Mouse (Mus musculus) heart, adult 2 months (tissue): ENCODE measurements around the gene Wwox. TPM values are rescaled to one million over a fixed set of nuclear protein-coding genes. Genes with fewer than 3 reads are reported as not detected.
A peak's percentile ranks its signal among the peaks of the same experiment; 100 is the strongest.

Experiments
- DNase-seq, 2 experiments: peaks; one replicate each; pipeline ENCODE4 v3.0.0; 2021
- H3K27ac ChIP-seq: fragments of 200-600 bp; 2 replicates; pipeline ENCODE4 v1.8.1; 2022
- H3K27me3 ChIP-seq: fragments of 200-500 bp; 2 replicates; pipeline ENCODE4 v1.6.1; 2012; ENCODE audit warnings: mild to moderate bottlenecking, low read length, inconsistent platforms, mixed read lengths; ENCODE audit not compliant: control insufficient read depth, insufficient read depth
- H3K36me3 ChIP-seq: fragments of 200-500 bp; 2 replicates; pipeline ENCODE4 v1.6.1; 2012; ENCODE audit warnings: low read length, inconsistent platforms; ENCODE audit not compliant: control insufficient read depth, insufficient read depth
- H3K4me1 ChIP-seq: fragments of 200-500 bp; 2 replicates; pipeline ENCODE4 v1.6.1; 2011; ENCODE audit warnings: low read length; ENCODE audit not compliant: control insufficient read depth, insufficient read depth
- H3K4me3 ChIP-seq: fragments of 200-600 bp; 2 replicates; pipeline ENCODE4 v1.8.1; 2022
- H3K79me2 ChIP-seq: fragments of 200-500 bp; replicated peaks from 2 replicates; pipeline ENCODE4 v1.6.1; 2012; ENCODE audit warnings: mild to moderate bottlenecking, inconsistent platforms, low read length, moderate library complexity, mixed read lengths; ENCODE audit not compliant: control insufficient read depth, insufficient read depth
- H3K9ac ChIP-seq: fragments of 200-500 bp; 2 replicates; pipeline ENCODE4 v1.6.1; 2012; ENCODE audit warnings: low read depth, mild to moderate bottlenecking, control low read depth, inconsistent platforms, low read length, mixed read lengths
- CTCF ChIP-seq: fragments of 200-600 bp; IDR thresholded peaks from 2 replicates; pipeline ENCODE4 v1.8.1; 2022; ENCODE audit warnings: antibody characterized with exemption, mild to moderate bottlenecking, moderate library complexity
- EP300 ChIP-seq: fragments of 200-500 bp; IDR thresholded peaks from 2 replicates; pipeline ENCODE4 v1.6.1; 2011; ENCODE audit warnings: low read depth, low read length, control low read depth; ENCODE audit not compliant: insufficient read depth
- POLR2A ChIP-seq: fragments of 200-500 bp; IDR thresholded peaks from 2 replicates; pipeline ENCODE4 v1.6.1; 2011; ENCODE audit warnings: mild to moderate bottlenecking, low read depth, low read length, control low read depth; ENCODE audit not compliant: insufficient read depth
- WGBS: fragments of 180-500 bp; shearing (Covaris S2); methylation state at CpG from one replicate; pipeline ENCODE4 v1.1.7; 2018; 5-methylcytosine and 5-hydroxymethylcytosine counted together
- intact Hi-C: fragments of 180-260 bp; cut with DNase I; formaldehyde crosslinking; loops from one replicate; pipeline ENCODE4 v1.15.1; 2025
- polyA plus RNA-seq: library from polyadenylated mRNA; depleted of rRNA; stranded (reverse); fragments of >200 nt; gene quantifications from 2 replicates; pipeline ENCODE4 v1.2.3, GENCODE M21; 2012
- total RNA-seq, 2 experiments: library from RNA; stranded (reverse); gene quantifications; 2 replicates each; pipeline ENCODE4 v1.2.3; 2021

Wwox gene
- total and polyA plus RNA-seq, 3 experiments = 3.3 to 4.6 (median 4.6) TPM

DNA sequence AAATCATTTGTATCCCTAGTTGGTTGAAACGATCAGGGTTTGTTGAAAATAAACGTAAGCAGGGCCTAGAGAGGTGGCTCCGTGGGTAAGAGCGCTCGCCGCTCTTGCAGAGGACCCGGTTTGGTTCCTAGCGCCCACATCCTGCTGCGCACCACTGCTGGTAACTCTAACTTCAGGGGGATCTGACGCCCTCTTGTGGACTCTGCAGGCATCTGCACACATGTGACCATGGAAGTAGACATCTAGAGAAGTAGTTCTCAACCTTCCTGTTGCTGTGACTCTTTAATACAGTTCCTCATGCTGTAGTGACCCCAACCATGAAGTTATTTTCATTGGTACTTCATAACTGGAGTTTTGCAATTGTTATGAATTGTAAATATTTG is 29.7 kb downstream of the Wwox start:
- TF ChIP-seq CTCF = peak; percentile 17
- TF ChIP-seq EP300 = no peak
- no peak for DNase-seq
- no peaks in the 10 kb centered on the region for H3K36me3 ChIP-seq
- H3K27ac ChIP-seq = no peak overlapping the region
- intact Hi-C loops = no loop called here
- no peak overlapping the region for H3K9ac ChIP-seq
- no peaks in the 10 kb centered on the region for H3K79me2 ChIP-seq
- H3K4me1 ChIP-seq = no peaks in the 10 kb centered on the region
- whole genome bisulfite sequencing = 95% methylated on average over 10 of the region's 10 CpGs
- H3K27me3 ChIP-seq = no peaks in the 10 kb centered on the region
- no peak overlapping the region for H3K4me3 ChIP-seq

DNA sequence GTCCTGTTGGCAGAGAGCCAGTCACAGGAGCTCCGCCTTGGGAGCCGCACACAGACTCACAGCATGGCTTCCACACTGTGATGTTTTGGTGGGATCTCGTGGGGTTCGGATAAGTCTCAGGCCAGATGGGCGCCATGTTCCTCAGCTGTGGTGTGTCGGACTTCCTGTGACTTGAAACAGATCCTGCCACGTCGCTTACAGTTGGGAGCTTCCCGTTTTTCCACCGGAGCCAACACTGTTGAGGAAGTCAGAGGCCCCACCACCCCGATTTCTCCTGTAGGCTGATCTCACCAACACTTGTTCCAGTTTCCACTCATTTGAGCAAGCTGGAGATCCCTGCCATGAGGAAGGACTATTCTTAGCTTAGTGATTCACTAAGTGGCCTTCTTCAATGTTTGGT is 34.1 kb downstream of the Wwox start:
- Histone ChIP-seq H3K4me1 (no peaks in the 10 kb centered on the region), H3K27me3 (no peaks in the 10 kb centered on the region), H3K27ac (no peak overlapping the region), H3K9ac (no peak overlapping the region), H3K79me2 (no peaks in the 10 kb centered on the region), H3K4me3 (no peak overlapping the region), H3K36me3 (no peaks in the 10 kb centered on the region)
- WGBS = 63% methylated on average over 11 of the region's 11 CpGs
- peak in 1 of 2 experiments; percentile 15 for DNase-seq
- no peak for TF ChIP-seq POLR2A
- no peak for TF ChIP-seq CTCF
- intact Hi-C loops = no loop called here

DNA sequence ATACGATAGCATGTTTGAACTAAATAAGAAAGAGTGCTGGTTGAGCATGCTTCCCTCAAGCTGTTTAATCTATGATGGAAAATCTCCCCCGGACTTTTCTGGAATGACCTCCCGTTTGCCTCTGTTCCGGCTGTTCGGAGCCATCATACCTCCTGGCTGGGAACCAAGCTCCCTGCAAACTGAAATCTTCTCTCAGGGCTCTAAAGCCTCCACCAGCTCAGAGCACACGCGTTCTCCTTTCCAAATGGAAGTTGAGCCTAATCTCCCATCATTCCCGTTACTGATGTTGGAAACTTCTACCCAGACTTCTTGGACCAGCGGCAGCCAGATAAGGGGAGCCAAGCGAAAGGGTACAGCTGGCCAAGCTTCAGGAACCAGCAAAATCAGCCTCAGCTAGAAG is 37.5 kb downstream of the Wwox start:
- Histone ChIP-seq H3K9ac (no peak overlapping the region), H3K79me2 (no peaks in the 10 kb centered on the region), H3K27me3 (no peaks in the 10 kb centered on the region), H3K27ac (no peak overlapping the region), H3K4me1 (no peaks in the 10 kb centered on the region), H3K36me3 (no peaks in the 10 kb centered on the region), H3K4me3 (no peak overlapping the region)
- WGBS = 35% methylated on average over 10 of the region's 10 CpGs
- no peak for TF ChIP-seq POLR2A
- TF ChIP-seq EP300 = no peak
- no peak for TF ChIP-seq CTCF
- intact Hi-C loops = no loop called here
- no peak for DNase-seq

DNA sequence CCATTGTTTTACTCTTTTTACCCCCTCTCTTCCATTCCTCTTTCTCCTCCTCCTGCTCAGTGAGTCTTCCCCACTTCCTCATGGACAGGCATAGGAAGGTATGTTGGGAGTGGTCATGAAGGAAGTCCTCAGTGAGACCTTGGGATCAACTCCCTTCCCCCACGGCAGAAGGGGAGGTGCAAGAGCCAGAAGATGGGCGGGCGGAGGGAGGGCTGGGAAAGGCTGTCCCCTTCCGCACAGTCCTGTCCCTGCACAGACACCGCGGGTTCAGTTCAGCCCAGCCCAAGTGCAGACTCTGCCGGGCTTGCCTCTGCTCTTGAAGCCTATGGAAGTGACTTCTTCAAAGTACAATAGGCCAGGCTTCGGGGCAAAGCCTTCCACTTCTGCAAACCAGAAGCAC is 38.3 kb downstream of the Wwox start:
- DNase-seq = no peak
- H3K79me2 ChIP-seq = no peaks in the 10 kb centered on the region
- H3K9ac ChIP-seq = no peak overlapping the region
- intact Hi-C loops = no loop called here
- no peak for TF ChIP-seq EP300
- TF ChIP-seq POLR2A = no peak
- TF ChIP-seq CTCF = no peak
- no peaks in the 10 kb centered on the region for H3K36me3 ChIP-seq
- no peak overlapping the region for H3K4me3 ChIP-seq
- H3K27ac ChIP-seq = no peak overlapping the region
- no peaks in the 10 kb centered on the region for H3K27me3 ChIP-seq
- no peaks in the 10 kb centered on the region for H3K4me1 ChIP-seq
- 64% methylated on average over 8 of the region's 8 CpGs for WGBS

DNA sequence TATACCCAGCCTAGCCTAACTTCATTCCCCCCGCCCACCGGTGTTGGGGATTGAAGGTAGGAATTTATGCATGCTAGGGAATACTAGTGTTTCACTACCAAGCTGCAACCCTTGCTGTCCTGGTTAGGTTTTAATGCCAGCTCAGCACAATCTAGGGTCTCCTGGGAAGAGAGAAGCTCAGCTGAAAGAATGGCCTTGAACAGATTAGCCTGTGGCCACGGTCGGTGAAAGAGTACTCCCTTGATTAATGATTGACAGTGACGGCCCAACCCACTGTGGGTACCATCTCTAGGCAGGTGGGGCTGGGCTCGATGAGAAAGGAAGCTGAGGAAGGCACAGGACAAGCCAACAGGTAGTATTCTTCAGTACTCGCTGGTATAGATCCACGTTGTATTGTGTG is 40.3 kb downstream of the Wwox start:
- Histone ChIP-seq H3K4me1 (no peaks in the 10 kb centered on the region), H3K36me3 (no peaks in the 10 kb centered on the region), H3K9ac (no peak overlapping the region), H3K79me2 (no peaks in the 10 kb centered on the region), H3K27me3 (no peaks in the 10 kb centered on the region), H3K27ac (no peak overlapping the region), H3K4me3 (no peak overlapping the region)
- no peak for DNase-seq
- WGBS = 84% methylated on average over 8 of the region's 8 CpGs
- TF ChIP-seq POLR2A (no peak), CTCF (no peak), EP300 (no peak)
- intact Hi-C loops = no loop called here

DNA sequence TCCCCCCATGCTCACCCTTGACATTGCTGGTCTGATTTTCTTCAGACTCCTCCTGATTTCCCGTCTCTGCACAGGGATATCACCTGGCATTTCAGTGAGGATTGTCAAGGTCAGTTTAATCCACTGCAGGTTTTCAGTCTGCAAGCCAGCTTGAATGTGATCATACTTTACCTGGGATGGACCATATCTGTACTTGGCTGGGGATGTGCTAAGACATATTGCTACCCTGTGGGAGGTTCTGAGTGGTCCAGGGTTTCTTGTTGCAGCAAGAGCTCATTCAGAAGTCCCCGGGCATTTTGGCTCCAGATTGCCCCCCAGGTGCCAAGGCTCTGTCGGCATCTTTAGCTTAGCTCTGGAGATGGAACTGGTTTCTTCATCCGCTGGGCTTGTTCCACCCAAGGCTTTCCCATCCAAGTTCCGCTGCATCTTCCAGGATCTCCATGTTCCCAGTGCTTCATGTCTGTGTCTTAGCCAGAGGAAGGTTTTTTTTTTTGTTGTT is 52.3 kb downstream of the Wwox start:
- intact Hi-C loops = no loop called here
- 89% methylated on average over 5 of the region's 5 CpGs for WGBS
- H3K4me1 ChIP-seq = no peaks in the 10 kb centered on the region

More for the DNA sequence above, 52.3 kb downstream of the Wwox start:
- no peak for TF ChIP-seq POLR2A
- no peak for TF ChIP-seq EP300
- TF ChIP-seq CTCF = no peak
- Histone ChIP-seq H3K79me2 (no peaks in the 10 kb centered on the region), H3K27ac (no peak overlapping the region), H3K9ac (no peak overlapping the region), H3K36me3 (no peaks in the 10 kb centered on the region), H3K4me3 (no peak overlapping the region), H3K27me3 (no peaks in the 10 kb centered on the region)
- DNase-seq = no peak
